Mouse (Mus musculus): ENCODE data around the gene Mpped1.

Gene Mpped1

DNA sequence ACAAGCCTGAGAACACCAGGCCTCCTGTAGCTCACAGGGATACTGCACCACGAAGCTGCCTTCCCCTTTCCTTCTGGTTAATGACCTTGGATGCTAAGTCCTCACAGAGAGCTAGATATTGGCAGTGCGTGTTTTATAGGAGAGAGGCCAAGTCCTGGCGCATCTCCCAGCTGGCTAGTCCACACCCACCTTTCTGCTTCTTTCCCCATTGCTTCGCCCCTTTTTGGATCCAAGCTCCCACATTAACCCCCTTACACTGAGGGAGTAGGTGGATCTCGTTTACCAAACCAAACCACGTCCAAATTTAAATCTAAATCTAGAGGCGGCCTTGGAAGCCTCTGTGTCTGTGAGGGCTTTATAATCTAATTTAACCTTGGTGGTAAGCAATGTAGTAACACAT is 115.0 kb downstream of the Mpped1 start:
- DNase-seq = no peak

DNA sequence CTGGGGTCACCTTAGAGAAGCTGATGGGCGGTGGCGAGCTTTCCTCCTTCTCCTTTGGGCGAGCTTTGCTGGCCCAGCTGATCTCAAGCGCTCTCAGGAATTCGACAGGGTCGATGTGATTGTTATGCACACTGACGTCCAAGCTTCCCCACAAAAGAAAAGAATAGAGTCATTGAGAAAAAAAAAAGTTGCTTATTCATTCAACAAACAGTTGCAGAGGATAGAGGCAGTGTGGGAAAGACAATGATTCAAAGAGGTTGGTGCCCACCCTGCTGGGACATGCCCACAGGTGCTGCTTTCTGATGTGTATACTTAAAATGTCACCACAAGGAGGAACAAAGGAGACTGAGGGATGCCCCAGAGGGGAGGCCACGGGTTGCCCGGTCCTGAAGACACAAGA is 116.7 kb downstream of the Mpped1 start:
- DNase-seq = no peak

DNA sequence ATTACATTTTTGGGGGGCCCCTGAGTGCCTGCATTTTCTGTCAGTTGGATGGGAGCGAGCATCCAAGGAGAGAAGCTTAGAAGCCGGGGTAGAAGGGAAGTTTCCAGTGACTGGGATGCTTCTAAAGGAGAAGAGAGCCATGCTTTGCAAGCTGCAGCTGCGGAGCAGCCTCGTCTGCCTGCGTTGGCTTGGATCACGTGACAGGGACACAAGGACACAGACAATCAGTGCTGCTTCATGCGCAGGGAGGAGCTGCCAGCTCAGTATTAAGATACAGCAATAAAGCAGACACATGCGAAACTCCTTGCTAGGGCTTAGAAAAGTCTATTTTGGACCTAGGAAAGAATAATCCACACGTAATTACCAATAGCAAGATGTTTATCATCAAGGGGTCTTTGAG is 118.0 kb downstream of the Mpped1 start:
- no peak for DNase-seq

DNA sequence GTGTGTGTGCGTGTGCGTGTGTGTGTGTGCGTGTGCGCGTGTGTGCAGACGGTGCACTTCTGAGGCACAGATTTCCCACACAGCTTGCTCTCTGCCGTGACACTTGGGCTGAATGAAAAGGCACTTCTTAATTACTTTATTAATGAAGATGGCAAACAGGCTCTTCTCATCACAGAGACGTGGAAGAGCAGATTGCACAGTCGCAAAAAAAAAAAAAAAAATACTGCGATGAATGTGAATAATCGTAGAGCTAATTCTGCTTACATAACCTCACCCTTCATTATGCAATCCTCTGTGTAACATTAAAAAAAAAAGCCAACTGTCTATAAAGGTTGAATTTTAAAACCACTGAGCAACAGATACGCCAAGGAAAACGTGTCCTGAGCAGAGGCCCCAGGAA is 127.2 kb downstream of the Mpped1 start:
- DNase-seq = no peak
